Mouse (Mus musculus) neutrophil, adult 83 days (primary cell): ENCODE measurements around the gene Cd209g. TPM values are rescaled to one million over a fixed set of nuclear protein-coding genes. Genes with fewer than 3 reads are reported as not detected.

Experiments
- total RNA-seq, 2 experiments: library from RNA; stranded (reverse); gene quantifications; one replicate each; pipeline ENCODE4 v1.2.4; 2023

Cd209g gene
- total RNA-seq = not detected

DNA sequence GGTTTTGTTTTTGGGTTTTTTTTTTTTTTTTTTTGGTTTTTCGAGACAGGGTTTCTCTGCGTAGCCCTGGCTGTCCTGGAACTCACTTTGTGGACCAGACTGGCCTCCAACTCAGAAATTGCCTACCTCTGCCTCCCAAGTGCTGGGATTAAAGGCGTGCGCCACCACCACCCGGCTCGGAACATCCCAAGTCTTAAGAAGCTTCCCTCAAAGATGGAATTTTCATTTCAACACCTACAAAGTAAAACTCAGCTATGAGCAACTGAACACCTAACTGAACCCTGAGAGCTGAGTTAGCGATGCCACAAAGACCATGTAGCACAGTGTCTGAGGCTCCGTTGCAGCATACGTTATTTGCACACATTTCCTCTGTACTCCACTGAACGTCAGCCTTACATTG lies at the start of gene Cd209g:
Gene Cd209g, plus strand, starts transcription at position 301 of the 400 bp plus-strand sequence.

DNA sequence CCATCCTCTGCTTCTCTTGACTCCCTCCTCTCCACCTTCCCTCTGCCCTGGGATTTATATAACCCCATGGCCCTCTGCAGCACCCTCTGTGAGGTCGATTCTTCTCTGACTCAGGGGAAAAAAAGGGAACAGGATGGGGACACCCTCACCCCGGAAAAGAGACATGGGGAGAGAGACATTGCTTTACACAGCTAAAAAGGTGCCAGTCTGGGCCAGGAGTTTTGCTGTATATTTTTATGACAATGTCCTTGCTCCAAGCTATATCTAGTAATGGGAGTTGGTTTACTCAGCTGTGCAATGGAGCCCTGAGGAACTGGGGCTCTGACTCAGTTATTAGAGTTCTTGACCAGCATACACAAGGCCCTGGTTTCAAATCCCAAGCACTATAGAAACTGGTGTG lies 28.2 kb upstream of the Cd209g start, which contains the start of gene Cd209f:
Gene Cd209f, minus strand, starts transcription at position 101 of the 400 bp plus-strand sequence.

DNA sequence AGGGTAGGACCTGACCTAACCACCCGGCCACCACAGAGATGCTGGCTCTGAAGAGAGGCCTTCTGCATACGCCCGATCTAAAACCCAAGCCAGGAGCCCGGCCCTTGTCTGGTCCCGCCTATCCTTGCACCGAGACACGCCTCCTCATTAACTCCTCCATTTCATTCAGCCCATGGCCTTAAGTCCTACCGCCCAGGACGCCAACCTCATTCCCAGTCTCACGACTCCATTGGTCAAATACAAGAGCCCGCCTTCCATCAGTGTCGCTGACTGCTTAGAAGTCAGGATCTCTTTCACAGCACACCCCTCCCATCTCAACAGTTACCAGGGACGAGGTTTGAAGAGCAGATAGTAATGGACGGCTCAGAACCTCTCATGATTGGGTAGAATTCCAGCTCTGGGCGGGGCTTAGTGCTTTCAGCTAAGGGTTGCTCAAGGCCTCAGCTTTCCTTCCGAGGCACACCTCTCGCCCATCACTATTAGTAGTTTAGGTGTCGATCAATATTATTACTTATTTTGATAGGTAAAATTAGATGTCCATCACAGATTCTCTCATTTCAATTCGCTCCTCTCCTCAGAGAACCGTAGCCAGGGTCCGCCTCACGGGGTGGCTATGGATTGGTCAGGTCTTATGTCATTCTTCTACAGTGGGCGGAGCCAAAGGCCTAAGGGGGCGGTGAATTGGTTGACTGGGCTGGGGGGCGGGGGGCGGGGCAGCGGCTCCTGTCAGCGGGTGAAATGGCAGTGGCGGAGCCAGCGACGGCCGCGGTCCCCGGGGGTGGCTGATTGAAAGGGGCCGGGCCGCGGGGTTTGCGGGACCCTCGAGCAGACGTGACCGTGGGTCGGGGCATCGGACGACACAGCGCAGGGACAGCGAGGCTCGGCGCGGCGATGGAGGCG lies 32.2 kb downstream of the Cd209g start, which contains the start of gene Evi5l:
Gene Evi5l, plus strand, starts transcription at position 716 of the 900 bp plus-strand sequence.

Other genes starting within 250 kb of the Cd209g start
- gene Cd209b, start 207.3 kb upstream of the Cd209g start, total RNA-seq = not detected
- gene Cd209c, start 179.4 kb upstream of the Cd209g start, total RNA-seq = under 1 TPM; 0.44 to 0.79 TPM
- gene Cd209f, start 28.3 kb upstream of the Cd209g start, total RNA-seq = not detected
- gene Evi5l, start 32.5 kb downstream of the Cd209g start, total RNA-seq = 10 to 100 TPM in 1 of 2 experiments, 1 to 10 TPM in 1; 8.8 to 11.4 TPM
- under 1 TPM; 0.24 to 0.26 TPM for gene Prr36, start 83.4 kb downstream of the Cd209g start, total RNA-seq
- not detected for gene Lrrc8e, start 92.7 kb downstream of the Cd209g start, total RNA-seq
- 10 to 100 TPM; 46.7 to 54.4 TPM for gene Map2k7, start 104.6 kb downstream of the Cd209g start, total RNA-seq
- not detected for gene Gm49320, start 104.8 kb downstream of the Cd209g start, total RNA-seq
- gene Tgfbr3l, start 114.1 kb downstream of the Cd209g start, total RNA-seq = 1 to 10 TPM; 8.2 to 9.2 TPM
- 10 to 100 TPM; 12.1 to 13.5 TPM for gene Snapc2, start 119.0 kb downstream of the Cd209g start, total RNA-seq
- gene Ctxn1, start 125.2 kb downstream of the Cd209g start, total RNA-seq = 1 to 10 TPM in 1 of 2 experiments, under 1 TPM in 1; 0.44 to 1.1 TPM
- 10 to 100 TPM; 29.9 to 38.5 TPM for gene Timm44, start 141.8 kb downstream of the Cd209g start, total RNA-seq
- gene Ccl25, start 191.1 kb downstream of the Cd209g start, total RNA-seq = 10 to 100 TPM; 10.8 to 12.3 TPM
- gene Elavl1, start 191.3 kb downstream of the Cd209g start, total RNA-seq = 10 to 100 TPM; 72.0 to 78.3 TPM